Mouse (Mus musculus) urinary bladder, postnatal 14 days (tissue): ENCODE results near the gene Cry2.

Source experiments
- DNase-seq: peaks from one replicate; pipeline ENCODE4 v3.0.0; 2021; ENCODE audit warnings: low spot score

The Cry2 gene

GRCm38 (mm10) chr2:92444376-92444775, 10.5 kb upstream of the Cry2 start:
- DNase-seq, result no peak

- DNase-seq, result no peak
Observed at GRCm38 (mm10) chr2:92443313-92443712, 9.5 kb upstream of the Cry2 start.

- no peak for DNase-seq
Observed at GRCm38 (mm10) chr2:92442419-92443001, 8.7 kb upstream of the Cry2 start.

GRCm38 (mm10) chr2:92440432-92440831, 6.6 kb upstream of the Cry2 start:
- no peak for DNase-seq

GRCm38 (mm10) chr2:92438567-92438966, 4.7 kb upstream of the Cry2 start:
- no peak for DNase-seq

- DNase-seq, result peak; percentile 83
Observed at GRCm38 (mm10) chr2:92437875-92438274, 4.0 kb upstream of the Cry2 start.

GRCm38 (mm10) chr2:92437366-92437765, 3.5 kb upstream of the Cry2 start:
- no peak for DNase-seq

- DNase-seq, result no peak
Observed at GRCm38 (mm10) chr2:92435023-92435422, 1.2 kb upstream of the Cry2 start.

GRCm38 (mm10) chr2:92434375-92434745, 517 bp upstream of the Cry2 start:
- DNase-seq, result no peak

GRCm38 (mm10) chr2:92432299-92433295, 1.2 kb downstream of the Cry2 start:
- peak; percentile 80 for DNase-seq

- no peak for DNase-seq
Observed at GRCm38 (mm10) chr2:92431611-92432179, 2.1 kb downstream of the Cry2 start.

GRCm38 (mm10) chr2:92430723-92431541, 2.9 kb downstream of the Cry2 start:
- peak; percentile 77 for DNase-seq

- DNase-seq, result no peak
Observed at GRCm38 (mm10) chr2:92430089-92430488, 3.8 kb downstream of the Cry2 start.

- DNase-seq, result peak; percentile 88
Observed at GRCm38 (mm10) chr2:92427882-92428281, 6.0 kb downstream of the Cry2 start.

- peak; percentile 62 for DNase-seq
Observed at GRCm38 (mm10) chr2:92426426-92426825, 7.4 kb downstream of the Cry2 start.

GRCm38 (mm10) chr2:92425366-92425765, 8.5 kb downstream of the Cry2 start:
- DNase-seq, result no peak

GRCm38 (mm10) chr2:92424462-92425308, 9.2 kb downstream of the Cry2 start:
- DNase-seq, result no peak

- DNase-seq, result peak; percentile 92
Observed at GRCm38 (mm10) chr2:92423702-92424461, 10.0 kb downstream of the Cry2 start.

- no peak for DNase-seq
Observed at GRCm38 (mm10) chr2:92423156-92423555, 10.7 kb downstream of the Cry2 start.

- no peak for DNase-seq
Observed at GRCm38 (mm10) chr2:92422388-92423135, 11.3 kb downstream of the Cry2 start.
